Mouse (Mus musculus) urinary bladder, postnatal 14 days (tissue): ENCODE measurements at regions not wholly inside any gene's neighbourhood (a gene's known extent, or its start where the extent isn't known, plus 50 kb on each side); places are given as distances from the start of the nearest gene placed in this dataset.
"Not testable (repeated sequence)": the region's sequence is repeated elsewhere in the genome, so short reads cannot be mapped to it uniquely, and the experiment has no call there.

Experiments used
- DNase-seq: peaks from one replicate; pipeline ENCODE4 v3.0.0; 2021; ENCODE audit warnings: low spot score

- DNase-seq = not testable (repeated sequence)
These were observed 223.6 kb upstream of the Car8 start for GRCm38 (mm10) chr4:8462414-8462813.

- no peak for DNase-seq
These were observed 215.5 kb upstream of the Car8 start for GRCm38 (mm10) chr4:8454346-8454745.

- DNase-seq = peak; percentile 45
These were observed 193.6 kb upstream of the Car8 start for GRCm38 (mm10) chr4:8432393-8432792.

- no peak for DNase-seq
These were observed 192.1 kb upstream of the Car8 start for GRCm38 (mm10) chr4:8431032-8431332.

GRCm38 (mm10) chr4:8430269-8431031, 191.6 kb upstream of the Car8 start:
- DNase-seq = no peak

- DNase-seq = no peak
These were observed 190.9 kb upstream of the Car8 start for GRCm38 (mm10) chr4:8429771-8430170.

GRCm38 (mm10) chr4:8428629-8429523, 190.0 kb upstream of the Car8 start:
- no peak for DNase-seq

GRCm38 (mm10) chr4:8427812-8428211, 189.0 kb upstream of the Car8 start:
- no peak for DNase-seq

GRCm38 (mm10) chr4:8423392-8424045, 184.7 kb upstream of the Car8 start:
- DNase-seq = no peak

- DNase-seq = no peak
These were observed 182.4 kb upstream of the Car8 start for GRCm38 (mm10) chr4:8421285-8421684.

- no peak for DNase-seq
These were observed 179.7 kb upstream of the Car8 start for GRCm38 (mm10) chr4:8418374-8419031.

GRCm38 (mm10) chr4:8417821-8418220, 179.0 kb upstream of the Car8 start:
- DNase-seq = no peak

- no peak for DNase-seq
These were observed 174.5 kb upstream of the Car8 start for GRCm38 (mm10) chr4:8413307-8413706.

- no peak for DNase-seq
These were observed 161.2 kb upstream of the Car8 start for GRCm38 (mm10) chr4:8400069-8400468.

- no peak for DNase-seq
These were observed 160.6 kb upstream of the Car8 start for GRCm38 (mm10) chr4:8399430-8399829.

- no peak for DNase-seq
These were observed 160.1 kb upstream of the Car8 start for GRCm38 (mm10) chr4:8398969-8399368.

- DNase-seq = no peak
These were observed 144.3 kb upstream of the Car8 start for GRCm38 (mm10) chr4:8383162-8383561.

GRCm38 (mm10) chr4:8382125-8382417, 143.2 kb upstream of the Car8 start:
- no peak for DNase-seq

GRCm38 (mm10) chr4:8381408-8382124, 142.7 kb upstream of the Car8 start:
- DNase-seq = no peak

- peak; percentile 36 for DNase-seq
These were observed 142.0 kb upstream of the Car8 start for GRCm38 (mm10) chr4:8380711-8381338.

GRCm38 (mm10) chr4:8374737-8375489, 136.1 kb upstream of the Car8 start:
- DNase-seq = no peak
